Mouse (Mus musculus) olfactory bulb, adult 2 months (tissue): ENCODE data around the gene Dgat2. TPM values are rescaled to one million over a fixed set of nuclear protein-coding genes. Genes with fewer than 3 reads are reported as not detected.
A peak's percentile ranks its signal among the peaks of the same experiment; 100 is the strongest.

ENCODE experiments used
- H3K27ac ChIP-seq: fragments of 200-500 bp; 2 replicates; pipeline ENCODE4 v1.5.1; 2012; ENCODE audit warnings: low read depth, low read length; ENCODE audit not compliant: insufficient read depth
- H3K4me1 ChIP-seq: fragments of 200-500 bp; 2 replicates; pipeline ENCODE4 v1.6.1; 2012; ENCODE audit warnings: low read length; ENCODE audit not compliant: control insufficient read depth, insufficient read depth
- H3K4me3 ChIP-seq: fragments of 200-500 bp; 2 replicates; pipeline ENCODE4 v1.5.1; 2012; ENCODE audit warnings: mild to moderate bottlenecking, low read depth, low read length, moderate library complexity; ENCODE audit not compliant: insufficient read depth
- CTCF ChIP-seq: fragments of 200-500 bp; IDR thresholded peaks from 2 replicates; pipeline ENCODE4 v1.5.1; 2012; ENCODE audit warnings: low read depth, mild to moderate bottlenecking, low read length, moderate library complexity; ENCODE audit not compliant: insufficient read depth
- POLR2A ChIP-seq: fragments of 200-500 bp; IDR thresholded peaks from 2 replicates; pipeline ENCODE4 v1.6.1; 2012; ENCODE audit warnings: mild to moderate bottlenecking, low read depth, low read length, moderate library complexity; ENCODE audit not compliant: insufficient read depth
- WGBS: fragments of 180-500 bp; shearing (Covaris S2); methylation state at CpG from one replicate; pipeline ENCODE4 v1.1.7; 2018; 5-methylcytosine and 5-hydroxymethylcytosine counted together
- polyA plus RNA-seq: library from polyadenylated mRNA; stranded (reverse); fragments of >200 nt; gene quantifications from 2 replicates; pipeline ENCODE4 v1.2.4, GENCODE M21; 2012; ENCODE audit warnings: low replicate concordance; ENCODE audit not compliant: missing spikeins, insufficient read depth, insufficient read length

The Dgat2 gene
- not detected in 2 replicates for polyA plus RNA-seq

- TF ChIP-seq CTCF (no peak), POLR2A (peak; percentile 100)
- Histone ChIP-seq H3K27ac (peak within 1 kb of the TSS; percentile 85), H3K4me1 (peaks cover 19% of the 10 kb centered on the region), H3K4me3 (peak within 1 kb of the TSS; percentile 79)
- under 1% methylated on average over 63 of the region's 63 CpGs for WGBS
These were observed at the start of gene Dgat2 for GRCm38 (mm10) chr7:99182432-99183172. TSS of gene Dgat2 (minus strand) at chr7:99182719.

- TF ChIP-seq POLR2A = no peak
- TF ChIP-seq CTCF = no peak
- 79% methylated on average over 7 of the region's 7 CpGs for WGBS
These were observed 47.7 kb upstream of the Dgat2 start for GRCm38 (mm10) chr7:99230061-99230747.

GRCm38 (mm10) chr7:99229411-99229810 is 46.9 kb upstream of the Dgat2 start:
- no peak overlapping the region for H3K27ac ChIP-seq
- no peaks in the 10 kb centered on the region for H3K4me1 ChIP-seq
- WGBS = 38% methylated on average over 2 of the region's 2 CpGs
- peak; percentile 48; the same call in 1 of the 2 replicates for TF ChIP-seq CTCF
- TF ChIP-seq POLR2A = no peak
- no peak overlapping the region for H3K4me3 ChIP-seq

More at GRCm38 (mm10) chr7:99230061-99230747, 47.7 kb upstream of the Dgat2 start:
- H3K4me1 ChIP-seq = no peaks in the 10 kb centered on the region
- H3K4me3 ChIP-seq = no peak overlapping the region
- H3K27ac ChIP-seq = no peak overlapping the region

- Histone ChIP-seq H3K27ac (no peak overlapping the region), H3K4me1 (no peaks in the 10 kb centered on the region), H3K4me3 (no peak overlapping the region)
- no peak for TF ChIP-seq CTCF
- TF ChIP-seq POLR2A = no peak
- WGBS = 92% methylated on average over 8 of the region's 8 CpGs
These were observed 46.3 kb upstream of the Dgat2 start for GRCm38 (mm10) chr7:99228825-99229224.

- H3K4me1 ChIP-seq = no peaks in the 10 kb centered on the region
- H3K4me3 ChIP-seq = no peak overlapping the region
These were observed 44.7 kb upstream of the Dgat2 start for GRCm38 (mm10) chr7:99227267-99227666.

GRCm38 (mm10) chr7:99226662-99227061 is 44.1 kb upstream of the Dgat2 start:
- no peak overlapping the region for H3K4me3 ChIP-seq
- 91% methylated on average over 10 of the region's 10 CpGs for WGBS
- no peak overlapping the region for H3K27ac ChIP-seq

More at GRCm38 (mm10) chr7:99227267-99227666, 44.7 kb upstream of the Dgat2 start:
- H3K27ac ChIP-seq = no peak overlapping the region
- WGBS = 96% methylated on average over 4 of the region's 4 CpGs
- TF ChIP-seq CTCF = no peak
- no peak for TF ChIP-seq POLR2A

GRCm38 (mm10) chr7:99225421-99225820 is 42.9 kb upstream of the Dgat2 start:
- no peak for TF ChIP-seq CTCF
- no peak for TF ChIP-seq POLR2A
- 84% methylated on average over 6 of the region's 6 CpGs for WGBS
- Histone ChIP-seq H3K4me1 (no peaks in the 10 kb centered on the region), H3K27ac (no peak overlapping the region), H3K4me3 (no peak overlapping the region)

More at GRCm38 (mm10) chr7:99226662-99227061, 44.1 kb upstream of the Dgat2 start:
- no peaks in the 10 kb centered on the region for H3K4me1 ChIP-seq
- TF ChIP-seq POLR2A (no peak), CTCF (no peak)

- Histone ChIP-seq H3K4me1 (no peaks in the 10 kb centered on the region), H3K27ac (no peak overlapping the region), H3K4me3 (no peak overlapping the region)
- no peak for TF ChIP-seq CTCF
- TF ChIP-seq POLR2A = no peak
- WGBS = 40% methylated on average over 1 of the region's 1 CpGs
These were observed 42.2 kb upstream of the Dgat2 start for GRCm38 (mm10) chr7:99224648-99225190.

GRCm38 (mm10) chr7:99224225-99224624 is 41.7 kb upstream of the Dgat2 start:
- TF ChIP-seq CTCF (no peak), POLR2A (no peak)
- Histone ChIP-seq H3K27ac (no peak overlapping the region), H3K4me3 (no peak overlapping the region), H3K4me1 (no peaks in the 10 kb centered on the region)
- WGBS = 75% methylated on average over 7 of the region's 7 CpGs
